Mouse (Mus musculus): ENCODE measurements at regions not wholly inside any gene's neighbourhood (a gene's known extent, or its start where the extent isn't known, plus 50 kb on each side); places are given as distances from the start of the nearest gene placed in this dataset.

DNA sequence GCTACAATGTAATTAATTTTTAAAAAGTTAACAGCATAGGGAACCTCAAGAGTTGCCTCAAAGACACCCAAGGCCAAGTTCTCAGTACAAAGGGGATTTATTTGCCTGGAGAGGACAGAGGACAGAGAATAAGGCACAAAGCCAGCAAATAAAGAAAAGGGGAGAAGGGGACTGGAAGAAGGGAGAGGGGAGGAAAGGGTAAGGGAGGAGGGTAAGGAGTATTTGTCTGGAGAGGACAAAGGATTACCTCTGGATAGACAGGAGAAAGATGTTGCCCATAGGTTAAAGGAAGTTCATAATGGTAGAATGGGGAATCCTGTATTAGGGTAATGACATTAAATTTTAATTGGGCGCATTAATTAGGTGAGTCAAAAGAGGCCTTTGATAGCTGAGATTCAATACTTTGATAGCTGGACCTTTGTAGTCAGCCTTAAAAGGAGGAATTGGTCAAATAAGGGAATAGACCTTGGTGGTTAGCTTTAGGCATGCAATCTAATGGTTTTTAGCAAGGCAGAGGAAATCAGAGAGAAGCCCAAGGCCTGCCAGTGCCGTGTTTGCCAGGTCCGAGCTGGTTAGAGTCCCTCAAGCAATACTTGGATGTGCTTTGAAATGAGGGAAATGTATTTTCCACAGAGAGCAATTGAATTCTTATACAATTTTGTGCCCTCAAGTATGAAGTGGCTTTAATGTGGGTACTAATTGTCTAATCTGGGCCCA lies 164.8 kb upstream of the Gnpda2 start:
- Histone ChIP-seq H3K36me3 (no peaks in the 10 kb centered on the region), H3K4me1 (no peaks in the 10 kb centered on the region), H3K9me3 (replicated peaks) (no peaks in the 10 kb centered on the region), H3K4me3 (no peak overlapping the region), H3K27ac (no peak overlapping the region), H3K27me3 (ENCODE audit: low read depth, poor library complexity, severe bottlenecking) (no peaks in the 10 kb centered on the region)
- WGBS, result 89% methylated on average over 3 of the region's 3 CpGs
- DNase-seq (ENCODE audit: low spot score), result no peak

DNA sequence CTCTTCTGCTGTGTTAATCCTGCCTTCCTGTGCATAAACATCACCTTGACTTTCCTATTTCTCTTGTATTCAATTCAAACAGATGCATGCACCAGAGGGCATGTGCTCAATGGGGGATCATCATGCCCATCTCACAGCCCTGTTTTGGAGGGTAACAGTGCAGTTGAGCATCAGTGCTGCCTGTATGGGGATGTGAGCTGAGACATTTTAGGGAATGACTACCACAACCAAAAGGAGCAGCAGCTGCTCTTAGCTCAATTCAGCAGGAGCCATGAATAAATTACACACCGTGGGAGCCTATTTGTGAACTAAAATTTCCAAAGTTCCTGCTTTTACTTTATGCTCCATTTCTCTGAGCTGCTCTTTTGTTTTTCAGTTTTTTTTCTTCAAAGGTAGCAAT lies 164.2 kb upstream of the Gnpda2 start:
- no peaks in the 10 kb centered on the region for H3K27me3 ChIP-seq (ENCODE audit: low read depth, poor library complexity, severe bottlenecking)
- H3K36me3 ChIP-seq, result no peaks in the 10 kb centered on the region
- no peaks in the 10 kb centered on the region for H3K9me3 ChIP-seq (replicated peaks)
- DNase-seq (ENCODE audit: low spot score), result no peak
- WGBS, result 83% methylated on average over 1 of the region's 1 CpGs
- H3K27ac ChIP-seq, result no peak overlapping the region
- H3K4me1 ChIP-seq, result no peaks in the 10 kb centered on the region
- no peak overlapping the region for H3K4me3 ChIP-seq

DNA sequence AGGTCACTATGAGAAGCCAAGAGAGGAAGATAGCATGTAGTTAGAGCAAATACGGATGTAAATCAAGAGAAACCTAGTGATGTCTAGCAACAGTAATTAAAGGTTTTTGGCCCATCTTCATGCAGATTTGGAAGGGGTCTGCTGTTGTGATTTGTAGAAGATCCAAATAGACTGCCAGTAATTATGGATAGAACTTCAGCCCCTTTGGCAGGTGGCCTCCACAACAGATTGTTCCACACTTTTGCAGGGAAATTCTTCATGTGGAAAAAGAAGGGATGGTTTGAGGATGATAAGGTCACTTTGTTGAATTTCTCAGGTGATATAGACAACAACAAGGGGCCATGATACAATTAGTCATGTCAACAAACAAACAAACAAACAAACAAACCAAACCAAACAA lies 148.4 kb upstream of the Gnpda2 start:
- no peak overlapping the region for H3K27ac ChIP-seq
- 98% methylated on average over 1 of the region's 1 CpGs for WGBS
- H3K27me3 ChIP-seq (ENCODE audit: low read depth, poor library complexity, severe bottlenecking), result no peaks in the 10 kb centered on the region
- no peaks in the 10 kb centered on the region for H3K9me3 ChIP-seq (replicated peaks)
- H3K4me1 ChIP-seq, result no peaks in the 10 kb centered on the region
- no peaks in the 10 kb centered on the region for H3K36me3 ChIP-seq
- DNase-seq (ENCODE audit: low spot score), result no peak
- H3K4me3 ChIP-seq, result no peak overlapping the region

DNA sequence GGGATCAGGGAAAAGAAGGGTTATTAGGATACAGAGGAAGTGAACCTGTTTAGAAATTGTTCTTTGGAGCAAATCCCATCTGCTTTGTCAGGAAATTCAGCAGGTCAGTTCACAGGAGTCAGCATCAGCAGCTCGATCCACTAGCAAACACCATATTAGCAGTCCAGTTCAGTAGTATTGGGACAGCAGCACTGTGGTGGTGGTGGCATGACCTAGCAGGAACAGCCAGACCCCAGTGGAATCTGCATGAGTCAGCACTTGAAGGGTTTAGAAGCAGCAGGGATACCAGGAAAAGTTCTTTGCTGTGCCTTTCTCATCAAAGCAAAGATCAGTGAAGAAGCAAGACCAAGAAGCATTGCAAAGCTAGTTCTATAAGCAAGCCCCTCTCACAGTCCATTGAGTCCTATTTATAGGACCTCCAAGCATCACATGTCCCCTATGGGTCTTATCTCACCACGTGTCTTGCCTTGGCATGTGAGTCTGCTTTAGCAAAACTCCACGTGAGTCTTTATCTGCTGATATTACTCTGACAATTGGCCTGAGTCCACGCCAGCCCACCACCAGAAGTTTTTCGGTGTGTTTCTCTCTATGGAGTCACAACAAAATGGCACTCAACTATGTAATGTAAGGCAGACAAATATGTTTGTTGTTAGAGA lies 129.3 kb upstream of the Gnpda2 start:
- no peaks in the 10 kb centered on the region for H3K36me3 ChIP-seq
- H3K27me3 ChIP-seq (ENCODE audit: low read depth, poor library complexity, severe bottlenecking), result no peaks in the 10 kb centered on the region
- no peak for DNase-seq (ENCODE audit: low spot score)
- no peak overlapping the region for H3K27ac ChIP-seq
- WGBS, result 90% methylated on average over 5 of the region's 5 CpGs
- no peak overlapping the region for H3K4me3 ChIP-seq
- no peaks in the 10 kb centered on the region for H3K4me1 ChIP-seq
- H3K9me3 ChIP-seq (replicated peaks), result no peaks in the 10 kb centered on the region

DNA sequence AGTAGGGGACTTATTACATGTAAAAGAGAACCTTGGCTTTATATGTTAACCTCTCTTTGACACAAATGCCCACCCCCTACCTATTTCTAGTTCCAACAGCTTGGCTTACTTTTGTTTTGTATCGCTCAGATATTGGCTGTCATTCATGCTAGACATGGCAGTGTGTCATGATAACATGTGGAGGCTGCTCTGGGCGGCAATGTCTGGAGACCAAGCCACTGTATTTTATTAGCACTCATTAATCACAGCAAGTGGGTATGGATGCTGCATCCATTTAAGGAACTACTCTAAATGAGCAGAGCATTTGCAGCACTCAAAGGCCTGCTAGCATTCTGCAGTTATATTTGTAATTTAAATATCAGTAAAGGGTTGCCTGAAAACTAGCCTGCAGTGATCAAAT lies 123.9 kb upstream of the Gnpda2 start:
- DNase-seq (ENCODE audit: low spot score), result no peak
- 68% methylated on average over 2 of the region's 2 CpGs for WGBS
- H3K27me3 ChIP-seq (ENCODE audit: low read depth, poor library complexity, severe bottlenecking), result no peaks in the 10 kb centered on the region
- no peak overlapping the region for H3K27ac ChIP-seq
- no peaks in the 10 kb centered on the region for H3K9me3 ChIP-seq (replicated peaks)
- no peaks in the 10 kb centered on the region for H3K36me3 ChIP-seq
- H3K4me3 ChIP-seq, result no peak overlapping the region
- no peaks in the 10 kb centered on the region for H3K4me1 ChIP-seq

DNA sequence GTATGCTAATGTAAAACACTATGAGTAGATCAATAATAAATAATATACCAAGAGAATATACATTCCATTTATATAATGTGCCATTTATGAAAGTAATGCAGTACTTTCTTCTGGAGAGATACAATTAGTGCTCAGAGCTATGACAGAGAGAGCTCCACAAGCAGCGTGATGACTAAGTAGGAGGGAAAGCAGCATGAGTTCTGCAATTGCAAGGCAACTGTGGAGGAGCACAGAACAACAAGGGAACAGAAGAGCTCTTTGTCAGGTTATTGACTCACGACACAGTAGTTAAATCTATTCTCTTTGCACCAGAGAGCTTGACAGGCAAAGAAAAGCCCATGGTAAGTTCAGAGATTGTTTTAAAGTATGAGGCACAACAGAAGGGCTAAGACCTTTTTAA lies 115.0 kb upstream of the Gnpda2 start:
- 53% methylated on average over 2 of the region's 2 CpGs for WGBS

DNA sequence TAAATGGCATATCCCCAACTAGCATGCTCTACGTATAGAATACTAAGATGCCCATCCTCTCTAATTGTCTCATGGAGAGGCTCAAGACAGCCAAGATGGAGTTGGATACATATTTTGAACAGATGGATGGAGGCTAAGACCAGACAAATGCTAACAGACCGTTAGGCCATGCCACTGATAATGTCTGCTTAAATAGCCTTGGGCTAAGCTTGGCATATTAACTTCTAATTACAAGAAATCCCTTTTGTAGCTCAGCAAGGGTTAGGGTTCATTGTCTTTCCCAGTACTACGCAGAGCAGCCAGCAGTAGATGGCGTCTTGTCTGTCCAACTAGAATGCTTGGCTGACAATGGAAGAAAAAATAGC lies 113.0 kb upstream of the Gnpda2 start:
- WGBS, result 82% methylated on average over 4 of the region's 4 CpGs
- no peak for DNase-seq (ENCODE audit: low spot score)

More for the DNA sequence above, 115.0 kb upstream of the Gnpda2 start:
- no peak for DNase-seq (ENCODE audit: low spot score)
- no peaks in the 10 kb centered on the region for H3K36me3 ChIP-seq
- H3K27ac ChIP-seq, result no peak overlapping the region
- no peaks in the 10 kb centered on the region for H3K27me3 ChIP-seq (ENCODE audit: low read depth, poor library complexity, severe bottlenecking)
- H3K4me3 ChIP-seq, result no peak overlapping the region
- H3K4me1 ChIP-seq, result no peaks in the 10 kb centered on the region
- no peaks in the 10 kb centered on the region for H3K9me3 ChIP-seq (replicated peaks)

DNA sequence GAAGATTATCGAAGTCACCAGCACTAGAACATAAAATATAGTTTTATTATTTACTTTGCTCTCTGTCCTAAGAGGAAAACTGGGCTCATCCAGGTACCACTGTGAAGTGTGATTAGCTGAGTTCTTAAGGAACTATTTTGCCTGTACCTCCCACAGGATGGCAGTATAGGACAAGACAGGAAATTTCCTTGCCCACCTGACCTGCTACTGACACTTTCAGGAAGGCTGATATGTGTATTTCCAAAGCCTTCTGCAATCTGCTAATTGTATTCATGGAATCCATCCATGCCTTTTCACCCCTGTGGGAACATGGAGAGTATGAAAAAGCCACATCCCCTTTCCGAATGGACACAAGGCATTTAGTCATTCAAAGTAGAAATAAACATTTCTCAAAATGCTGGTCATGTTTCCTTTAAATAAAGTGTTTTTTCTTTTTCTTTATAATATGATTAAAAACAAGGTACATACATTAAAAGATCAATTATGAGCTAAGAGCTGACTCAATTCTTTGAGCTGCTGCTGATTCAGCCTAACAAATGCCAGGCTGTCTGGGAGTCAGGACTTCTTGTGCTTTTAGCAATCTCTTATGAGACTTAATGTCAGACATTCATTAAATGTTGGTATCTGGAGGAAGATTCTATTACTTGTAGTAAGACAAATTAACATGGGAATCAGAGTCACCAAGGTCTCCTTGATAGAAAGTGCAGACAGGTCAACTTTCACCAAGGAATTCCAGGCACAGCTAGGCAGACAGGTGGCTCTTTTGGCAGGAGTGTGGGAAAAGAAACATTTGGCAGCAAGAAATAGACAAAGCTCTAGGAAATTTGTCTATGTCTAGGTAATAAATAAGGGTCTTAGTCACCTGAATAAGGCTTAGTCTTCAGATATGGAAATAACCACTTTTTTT lies 112.4 kb upstream of the Gnpda2 start:
- WGBS, result 75% methylated on average over 2 of the region's 2 CpGs
- Histone ChIP-seq H3K36me3 (no peaks in the 10 kb centered on the region), H3K4me3 (no peak overlapping the region), H3K4me1 (no peaks in the 10 kb centered on the region), H3K27ac (no peak overlapping the region), H3K9me3 (replicated peaks) (no peaks in the 10 kb centered on the region), H3K27me3 (ENCODE audit: low read depth, poor library complexity, severe bottlenecking) (no peaks in the 10 kb centered on the region)
- no peak for DNase-seq (ENCODE audit: low spot score)

More for the DNA sequence above, 113.0 kb upstream of the Gnpda2 start:
- Histone ChIP-seq H3K4me3 (no peak overlapping the region), H3K9me3 (replicated peaks) (no peaks in the 10 kb centered on the region), H3K27ac (no peak overlapping the region), H3K36me3 (no peaks in the 10 kb centered on the region), H3K27me3 (ENCODE audit: low read depth, poor library complexity, severe bottlenecking) (no peaks in the 10 kb centered on the region), H3K4me1 (no peaks in the 10 kb centered on the region)

DNA sequence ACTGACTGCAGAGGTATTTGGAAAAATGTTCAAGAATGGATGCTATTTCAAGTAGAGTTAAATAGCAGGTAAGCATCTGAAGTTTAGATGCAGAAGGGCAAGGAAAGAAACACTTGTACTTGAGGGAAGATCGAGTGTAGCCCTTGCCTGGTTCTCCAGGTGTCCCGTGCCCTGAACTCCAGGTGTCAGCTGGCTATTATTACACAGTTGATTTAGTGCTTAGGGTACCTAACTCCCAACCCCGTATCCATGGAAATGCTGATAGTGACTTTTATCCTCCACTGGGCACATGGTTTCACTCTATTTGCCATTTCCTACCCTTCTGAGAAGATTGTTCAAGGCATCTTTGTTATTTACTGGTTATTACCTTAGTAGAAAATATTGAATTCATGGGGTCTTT lies 86.6 kb upstream of the Gnpda2 start:
- no peaks in the 10 kb centered on the region for H3K36me3 ChIP-seq
- no peak overlapping the region for H3K4me3 ChIP-seq
- H3K27me3 ChIP-seq (ENCODE audit: low read depth, poor library complexity, severe bottlenecking), result no peaks in the 10 kb centered on the region
- peak; percentile 31 for DNase-seq (ENCODE audit: low spot score)
- 43% methylated on average over 3 of the region's 3 CpGs for WGBS
- no peaks in the 10 kb centered on the region for H3K9me3 ChIP-seq (replicated peaks)
- no peaks in the 10 kb centered on the region for H3K4me1 ChIP-seq
- H3K27ac ChIP-seq, result no peak overlapping the region

DNA sequence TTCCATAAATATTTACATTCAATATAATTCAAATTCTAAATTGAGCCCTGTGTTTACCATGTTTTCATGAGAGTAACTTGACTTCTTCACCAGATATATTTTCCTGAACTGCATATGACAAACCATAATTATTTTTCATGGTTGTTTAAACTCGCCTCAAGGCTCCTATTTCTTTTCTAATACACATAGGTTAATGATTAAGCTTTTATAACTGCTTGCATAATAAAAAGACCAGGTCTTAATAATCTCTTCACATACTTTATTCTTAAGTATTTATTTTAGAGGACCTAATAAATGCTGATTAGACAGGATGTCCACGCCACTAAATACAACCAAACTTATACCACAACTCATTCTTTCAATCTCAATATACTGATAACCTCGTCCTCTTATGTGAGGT lies 86.1 kb upstream of the Gnpda2 start:
- no peak for DNase-seq (ENCODE audit: low spot score)
- H3K36me3 ChIP-seq, result no peaks in the 10 kb centered on the region
- WGBS, result 73% methylated on average over 3 of the region's 3 CpGs
- H3K9me3 ChIP-seq (replicated peaks), result no peaks in the 10 kb centered on the region
- no peak overlapping the region for H3K27ac ChIP-seq
- no peak overlapping the region for H3K4me3 ChIP-seq
- H3K27me3 ChIP-seq (ENCODE audit: low read depth, poor library complexity, severe bottlenecking), result no peaks in the 10 kb centered on the region
- H3K4me1 ChIP-seq, result no peaks in the 10 kb centered on the region

DNA sequence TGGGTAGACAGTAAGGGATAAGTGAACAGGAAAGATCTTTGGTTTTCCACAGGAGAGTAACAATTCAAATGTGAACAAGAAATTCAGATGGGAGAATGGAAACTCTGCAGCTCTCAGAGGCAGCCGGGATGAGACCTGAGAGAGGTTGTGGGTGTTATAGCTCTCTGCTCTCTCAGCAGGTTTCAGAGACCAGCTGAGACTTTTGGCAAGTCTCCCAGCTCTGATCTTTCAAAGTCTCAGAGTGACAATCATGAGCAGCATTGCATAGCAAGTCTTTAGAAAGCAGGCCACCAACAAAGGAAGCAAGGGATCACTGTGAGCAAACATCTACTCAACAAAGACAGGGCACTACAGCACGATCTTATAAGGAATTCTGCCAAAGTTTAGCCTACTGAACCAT lies 73.4 kb upstream of the Gnpda2 start:
- Histone ChIP-seq H3K36me3 (no peaks in the 10 kb centered on the region), H3K4me1 (no peaks in the 10 kb centered on the region), H3K9me3 (replicated peaks) (no peaks in the 10 kb centered on the region), H3K27me3 (ENCODE audit: low read depth, poor library complexity, severe bottlenecking) (no peaks in the 10 kb centered on the region), H3K4me3 (no peak overlapping the region), H3K27ac (no peak overlapping the region)
- DNase-seq (ENCODE audit: low spot score), result no peak
- 66% methylated on average over 2 of the region's 2 CpGs for WGBS

DNA sequence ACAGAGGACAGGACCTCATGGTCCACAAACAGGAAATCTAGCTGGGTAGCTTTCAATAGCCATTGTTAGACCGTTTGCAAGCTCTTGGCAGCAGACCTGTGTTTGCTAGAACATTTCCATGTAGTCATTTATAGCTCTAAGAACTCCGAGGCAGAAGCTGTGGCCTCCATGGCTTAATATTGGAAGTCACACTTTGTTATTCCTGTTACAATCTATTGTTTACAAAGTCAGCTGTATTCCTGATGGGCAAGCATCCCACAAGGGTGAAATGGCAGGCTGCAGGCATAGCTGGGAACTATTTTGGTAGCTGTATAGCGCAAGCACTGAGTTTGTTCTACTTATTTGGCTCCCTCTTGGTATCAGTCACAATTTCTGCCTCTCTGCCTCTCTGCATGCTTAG lies 71.8 kb upstream of the Gnpda2 start:
- 87% methylated on average over 3 of the region's 3 CpGs for WGBS
- no peaks in the 10 kb centered on the region for H3K36me3 ChIP-seq
- H3K27me3 ChIP-seq (ENCODE audit: low read depth, poor library complexity, severe bottlenecking), result no peaks in the 10 kb centered on the region
- no peaks in the 10 kb centered on the region for H3K4me1 ChIP-seq
- no peak overlapping the region for H3K4me3 ChIP-seq
- H3K9me3 ChIP-seq (replicated peaks), result no peaks in the 10 kb centered on the region
- no peak for DNase-seq (ENCODE audit: low spot score)
- no peak overlapping the region for H3K27ac ChIP-seq

Measured in limb, embryonic 10.5 days (tissue).